ENCODE assay signal across 17 mouse cellular contexts in the genomic region with DNA sequence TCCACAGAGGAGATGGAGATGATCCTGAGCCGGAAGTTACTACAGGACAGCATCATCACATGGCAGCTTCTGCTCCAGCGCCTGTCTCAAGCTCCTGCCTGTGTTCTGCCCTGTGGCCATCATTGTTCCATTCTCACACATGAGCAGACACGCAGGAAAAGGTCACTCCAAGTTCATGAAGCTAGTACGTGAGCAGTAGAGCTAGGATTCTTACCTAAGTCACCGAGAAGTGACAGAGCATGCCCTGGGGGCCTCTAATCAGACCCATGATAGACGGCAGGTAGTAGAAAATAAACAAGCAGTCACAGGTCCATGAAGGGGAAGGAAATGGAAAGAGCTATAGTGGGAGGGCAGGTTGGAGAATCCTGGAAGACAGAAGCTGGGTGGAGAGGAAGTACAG.
DNase-seq lines count a peak whose midpoint lies in the region; ATAC-seq and TF ChIP-seq lines count a peak whose summit lies in the region.
"Had no signal": no experiment of that assay in that cellular context is flagged by ENCODE, and none has a peak within 500 bp of the region (broad histone marks: within the 10 kb centered on the region; RNA-seq: fewer than 3 reads in every experiment).

No protein-coding gene starts in this region.

- no peak overlapping the region for H3K4me3 ChIP-seq in kidney, adult 2 months (ENCODE audit: insufficient read depth, low read depth, low read length)
- no peak overlapping the region for H3K4me3 ChIP-seq in kidney, embryonic 16.5 days (ENCODE audit: low read length)
- no peak overlapping the region for H3K4me3 ChIP-seq in forebrain, embryonic 15.5 days
- H3K4me3 ChIP-seq: embryonic facial prominence, embryonic 12.5 days; forebrain, embryonic 12.5 days; heart, embryonic 13.5 days; limb, embryonic 13.5 days had no signal

- H3K27me3 ChIP-seq in kidney, adult 2 months (replicated peaks; ENCODE audit: control insufficient read depth, insufficient read depth, low read length) = no peaks in the 10 kb centered on the region
- no peaks in the 10 kb centered on the region for H3K27me3 ChIP-seq in kidney, embryonic 16.5 days (ENCODE audit: insufficient read depth, low read length)
- no peaks in the 10 kb centered on the region for H3K27me3 ChIP-seq in forebrain, embryonic 15.5 days
- H3K27me3 ChIP-seq: embryonic facial prominence, embryonic 12.5 days; forebrain, embryonic 12.5 days; heart, embryonic 13.5 days; limb, embryonic 13.5 days had no signal

- no peaks in the 10 kb centered on the region for H3K36me3 ChIP-seq in kidney, adult 2 months (ENCODE audit: control insufficient read depth, insufficient read depth, low read length)
- peaks cover 5% of the 10 kb centered on the region; the same call in 1 of the 2 replicates for H3K36me3 ChIP-seq in kidney, embryonic 16.5 days (ENCODE audit: insufficient read depth, low read length)
- H3K36me3 ChIP-seq in forebrain, embryonic 15.5 days = peaks cover 22% of the 10 kb centered on the region

- no peak overlapping the region for H3K9ac ChIP-seq in kidney, embryonic 16.5 days (replicated peaks; ENCODE audit: low read length)
- no peak overlapping the region for H3K9ac ChIP-seq in forebrain, embryonic 15.5 days (replicated peaks)
- H3K9ac ChIP-seq: embryonic facial prominence, embryonic 12.5 days; forebrain, embryonic 12.5 days; heart, embryonic 13.5 days; hindbrain, embryonic 14.5 days; limb, embryonic 13.5 days had no signal

- H3K4me2 ChIP-seq in kidney, embryonic 16.5 days (replicated peaks; ENCODE audit: low read depth, low read length) = no peak overlapping the region
- H3K4me2 ChIP-seq in forebrain, embryonic 15.5 days (replicated peaks) = no peak overlapping the region
- H3K4me2 ChIP-seq: embryonic facial prominence, embryonic 12.5 days; forebrain, embryonic 12.5 days; heart, embryonic 13.5 days; hindbrain, embryonic 14.5 days; limb, embryonic 13.5 days had no signal

- TF ChIP-seq CTCF in kidney, adult 2 months (conservative IDR thresholded peaks at IDR 0.05; ENCODE audit: insufficient read depth, insufficient read length, low read depth, low read length) = no peak

- H3K4me1 ChIP-seq in kidney, adult 2 months (ENCODE audit: control insufficient read depth, insufficient read depth, low read length) = peaks cover 7% of the 10 kb centered on the region; the same call in 1 of the 2 replicates
- H3K4me1 ChIP-seq in kidney, embryonic 16.5 days (ENCODE audit: insufficient read depth, low read length) = peaks cover 8% of the 10 kb centered on the region; the same call in 1 of the 2 replicates
- H3K4me1 ChIP-seq in forebrain, embryonic 15.5 days = no peaks in the 10 kb centered on the region
- H3K4me1 ChIP-seq: embryonic facial prominence, embryonic 12.5 days; forebrain, embryonic 12.5 days; heart, embryonic 13.5 days; limb, embryonic 13.5 days had no signal

- no peak for TF ChIP-seq POLR2A in kidney, adult 2 months (IDR thresholded peaks at IDR 0.05; ENCODE audit: low read depth, low read length)

- WGBS in kidney, adult 2 months = 24% methylated on average over 6 of the region's 6 CpGs
- 36% methylated on average over 6 of the region's 6 CpGs for WGBS in kidney, embryonic 16.5 days
- 77% methylated on average over 6 of the region's 6 CpGs for WGBS in forebrain, embryonic 15.5 days

- H3K27ac ChIP-seq in kidney, adult 2 months (ENCODE audit: insufficient read depth, low read depth, low read length) = no peak overlapping the region
- no peak overlapping the region for H3K27ac ChIP-seq in kidney, embryonic 16.5 days (ENCODE audit: low read length)
- H3K27ac ChIP-seq in forebrain, embryonic 15.5 days (replicated peaks) = no peak overlapping the region
- H3K27ac ChIP-seq: embryonic facial prominence, embryonic 12.5 days; forebrain, embryonic 12.5 days; heart, embryonic 13.5 days; hindbrain, embryonic 14.5 days; limb, embryonic 13.5 days had no signal

- no peak for ATAC-seq in kidney, embryonic 16.5 days (ENCODE audit: low FRiP score, low TSS enrichment)
- ATAC-seq in megakaryocyte progenitor cell, adult 5-6 weeks (replicated peaks; ENCODE audit: poor library complexity) = peak; percentile 18
- no peak for ATAC-seq in forebrain, embryonic 15.5 days (replicated peaks)

- no peaks in the 10 kb centered on the region for H3K9me3 ChIP-seq in kidney, embryonic 16.5 days (ENCODE audit: low read length)
- no peaks in the 10 kb centered on the region for H3K9me3 ChIP-seq in forebrain, embryonic 15.5 days
- H3K9me3 ChIP-seq: embryonic facial prominence, embryonic 12.5 days; forebrain, embryonic 12.5 days; heart, embryonic 13.5 days; limb, embryonic 13.5 days had no signal

- peak; percentile 8 for DNase-seq in kidney, adult 2 months
- DNase-seq in urinary bladder, postnatal 14 days (ENCODE audit: low spot score) = peak; percentile 14
- DNase-seq in urinary bladder, postnatal 36 days (ENCODE audit: low spot score in 2 of 2) = no peak
- DNase-seq in spleen, adult 18-20 months = no peak
- DNase-seq in yolk sac, embryonic 10.5 days (ENCODE audit: low spot score) = no peak
- DNase-seq: cerebellum, adult 18-20 months; gastrocnemius, postnatal 25 days; right cerebral cortex, postnatal 14 days; thymus, adult 18-20 months had no signal

Comparison
In these comparisons a context has a peak if more than half of its experiments do, and no peak if none do; other contexts are left out.
1. DNase-seq: peak in kidney, adult 2 months (single experiment) and urinary bladder, postnatal 14 days (single experiment); none in urinary bladder, postnatal 36 days (0 of 2), spleen, adult 18-20 months (0 of 2) and yolk sac, embryonic 10.5 days (single experiment).